Mouse (Mus musculus): Measurements from ENCODE around the gene Enthd1. TPM values are rescaled to one million over a fixed set of nuclear protein-coding genes. Genes with fewer than 3 reads are reported as not detected.

The Enthd1 gene
- polyA plus RNA-seq, 1 experiment from 2014 or later = not detected

GRCm38 (mm10) chr15:80485601-80486000, 79.4 kb downstream of the Enthd1 start:
- Histone ChIP-seq H3K27me3 (ENCODE audit: control insufficient read depth, insufficient read depth, low read depth, low read length) (no peaks in the 10 kb centered on the region), H3K9me3 (replicated peaks; ENCODE audit: control insufficient read depth, low read length, poor library complexity, severe bottlenecking) (no peaks in the 10 kb centered on the region), H3K4me1 (ENCODE audit: control insufficient read depth, insufficient read depth, low read length) (peaks cover 17% of the 10 kb centered on the region), H3K4me3 (ENCODE audit: low read depth, low read length) (no peak overlapping the region), H3K9ac (ENCODE audit: low read depth, low read length) (no peak overlapping the region), H3K36me3 (ENCODE audit: control insufficient read depth, insufficient read depth, low read length) (no peaks in the 10 kb centered on the region), H3K27ac (ENCODE audit: low read length) (no peak overlapping the region), H3K4me2 (ENCODE audit: low read length) (no peak overlapping the region)
- WGBS = 96% methylated on average over 1 of the region's 1 CpGs
- ATAC-seq = no peak

GRCm38 (mm10) chr15:80483041-80483705, 81.8 kb downstream of the Enthd1 start:
- H3K27me3 ChIP-seq (ENCODE audit: control insufficient read depth, insufficient read depth, low read depth, low read length) = no peaks in the 10 kb centered on the region
- H3K4me3 ChIP-seq (ENCODE audit: low read depth, low read length) = no peak overlapping the region
- no peak overlapping the region for H3K4me2 ChIP-seq (ENCODE audit: low read length)
- no peak overlapping the region for H3K27ac ChIP-seq (ENCODE audit: low read length)
- peaks cover 17% of the 10 kb centered on the region for H3K4me1 ChIP-seq (ENCODE audit: control insufficient read depth, insufficient read depth, low read length)
- H3K9ac ChIP-seq (ENCODE audit: low read depth, low read length) = no peak overlapping the region
- H3K36me3 ChIP-seq (ENCODE audit: control insufficient read depth, insufficient read depth, low read length) = no peaks in the 10 kb centered on the region
- no peaks in the 10 kb centered on the region for H3K9me3 ChIP-seq (replicated peaks; ENCODE audit: control insufficient read depth, low read length, poor library complexity, severe bottlenecking)
- ATAC-seq = no peak
- WGBS = 56% methylated on average over 9 of the region's 9 CpGs

- H3K36me3 ChIP-seq (ENCODE audit: control insufficient read depth, insufficient read depth, low read length) = no peaks in the 10 kb centered on the region
- H3K27ac ChIP-seq (ENCODE audit: low read length) = 0 out of 2 replicates have a peak overlapping the region, but pooled peaks have one; percentile 7
- peak; percentile 51; the same call in 1 of the 2 replicates for ATAC-seq
- H3K9me3 ChIP-seq (replicated peaks; ENCODE audit: control insufficient read depth, low read length, poor library complexity, severe bottlenecking) = no peaks in the 10 kb centered on the region
- no peak overlapping the region for H3K4me3 ChIP-seq (ENCODE audit: low read depth, low read length)
- H3K27me3 ChIP-seq (ENCODE audit: control insufficient read depth, insufficient read depth, low read depth, low read length) = no peaks in the 10 kb centered on the region
- peaks cover 15% of the 10 kb centered on the region for H3K4me1 ChIP-seq (ENCODE audit: control insufficient read depth, insufficient read depth, low read length)
- WGBS = 43% methylated on average over 8 of the region's 8 CpGs
- no peak overlapping the region for H3K4me2 ChIP-seq (ENCODE audit: low read length)
- H3K9ac ChIP-seq (ENCODE audit: low read depth, low read length) = no peak overlapping the region
Observed at GRCm38 (mm10) chr15:80482348-80482747, 82.6 kb downstream of the Enthd1 start.

- Histone ChIP-seq H3K27ac (ENCODE audit: low read length) (no peak overlapping the region), H3K4me3 (ENCODE audit: low read depth, low read length) (no peak overlapping the region), H3K9me3 (replicated peaks; ENCODE audit: control insufficient read depth, low read length, poor library complexity, severe bottlenecking) (no peaks in the 10 kb centered on the region), H3K27me3 (ENCODE audit: control insufficient read depth, insufficient read depth, low read depth, low read length) (no peaks in the 10 kb centered on the region), H3K36me3 (ENCODE audit: control insufficient read depth, insufficient read depth, low read length) (no peaks in the 10 kb centered on the region), H3K9ac (ENCODE audit: low read depth, low read length) (no peak overlapping the region), H3K4me2 (ENCODE audit: low read length) (no peak overlapping the region), H3K4me1 (ENCODE audit: control insufficient read depth, insufficient read depth, low read length) (no peaks in the 10 kb centered on the region)
- no peak for ATAC-seq
- 80% methylated on average over 6 of the region's 6 CpGs for WGBS
Observed at GRCm38 (mm10) chr15:80474429-80475002, 90.4 kb downstream of the Enthd1 start.

- Histone ChIP-seq H3K36me3 (ENCODE audit: control insufficient read depth, insufficient read depth, low read length) (no peaks in the 10 kb centered on the region), H3K4me1 (ENCODE audit: control insufficient read depth, insufficient read depth, low read length) (no peaks in the 10 kb centered on the region), H3K4me3 (ENCODE audit: low read depth, low read length) (no peak overlapping the region), H3K27me3 (ENCODE audit: control insufficient read depth, insufficient read depth, low read depth, low read length) (no peaks in the 10 kb centered on the region), H3K9ac (ENCODE audit: low read depth, low read length) (no peak overlapping the region), H3K4me2 (ENCODE audit: low read length) (no peak overlapping the region), H3K9me3 (replicated peaks; ENCODE audit: control insufficient read depth, low read length, poor library complexity, severe bottlenecking) (no peaks in the 10 kb centered on the region), H3K27ac (ENCODE audit: low read length) (no peak overlapping the region)
- no peak for ATAC-seq
- 87% methylated on average over 4 of the region's 4 CpGs for WGBS
Observed at GRCm38 (mm10) chr15:80467876-80468275, 97.1 kb downstream of the Enthd1 start.

GRCm38 (mm10) chr15:80462106-80462505, 102.8 kb downstream of the Enthd1 start:
- H3K27me3 ChIP-seq (ENCODE audit: control insufficient read depth, insufficient read depth, low read depth, low read length) = peaks cover 4% of the 10 kb centered on the region; the same call in 1 of the 2 replicates
- H3K4me1 ChIP-seq (ENCODE audit: control insufficient read depth, insufficient read depth, low read length) = peaks cover 8% of the 10 kb centered on the region; the same call in 1 of the 2 replicates
- H3K4me3 ChIP-seq (ENCODE audit: low read depth, low read length) = no peak overlapping the region
- H3K27ac ChIP-seq (ENCODE audit: low read length) = no peak overlapping the region
- H3K36me3 ChIP-seq (ENCODE audit: control insufficient read depth, insufficient read depth, low read length) = no peaks in the 10 kb centered on the region
- ATAC-seq = peak; percentile 23; the same call in 1 of the 2 replicates
- under 1% methylated on average over 9 of the region's 9 CpGs for WGBS
- no peak overlapping the region for H3K4me2 ChIP-seq (ENCODE audit: low read length)
- H3K9ac ChIP-seq (ENCODE audit: low read depth, low read length) = no peak overlapping the region
- H3K9me3 ChIP-seq (replicated peaks; ENCODE audit: control insufficient read depth, low read length, poor library complexity, severe bottlenecking) = no peaks in the 10 kb centered on the region

GRCm38 (mm10) chr15:80461446-80461845, 103.5 kb downstream of the Enthd1 start:
- H3K9me3 ChIP-seq (replicated peaks; ENCODE audit: control insufficient read depth, low read length, poor library complexity, severe bottlenecking) = no peaks in the 10 kb centered on the region
- H3K36me3 ChIP-seq (ENCODE audit: control insufficient read depth, insufficient read depth, low read length) = no peaks in the 10 kb centered on the region
- H3K27me3 ChIP-seq (ENCODE audit: control insufficient read depth, insufficient read depth, low read depth, low read length) = peaks cover 4% of the 10 kb centered on the region; the same call in 1 of the 2 replicates
- H3K4me2 ChIP-seq (ENCODE audit: low read length) = no peak overlapping the region
- no peak overlapping the region for H3K27ac ChIP-seq (ENCODE audit: low read length)
- no peak overlapping the region for H3K9ac ChIP-seq (ENCODE audit: low read depth, low read length)
- peaks cover 8% of the 10 kb centered on the region; the same call in 1 of the 2 replicates for H3K4me1 ChIP-seq (ENCODE audit: control insufficient read depth, insufficient read depth, low read length)
- H3K4me3 ChIP-seq (ENCODE audit: low read depth, low read length) = no peak overlapping the region
- ATAC-seq = no peak
- WGBS = 68% methylated on average over 2 of the region's 2 CpGs

- peaks cover 4% of the 10 kb centered on the region; the same call in 1 of the 2 replicates for H3K27me3 ChIP-seq (ENCODE audit: control insufficient read depth, insufficient read depth, low read depth, low read length)
- WGBS = 30% methylated on average over 9 of the region's 9 CpGs
- H3K27ac ChIP-seq (ENCODE audit: low read length) = 0 out of 2 replicates have a peak overlapping the region, but pooled peaks have one; percentile 33
- peak overlapping the region; percentile 23; the same call in 1 of the 2 replicates for H3K9ac ChIP-seq (ENCODE audit: low read depth, low read length)
- H3K4me2 ChIP-seq (ENCODE audit: low read length) = no peak overlapping the region
- H3K36me3 ChIP-seq (ENCODE audit: control insufficient read depth, insufficient read depth, low read length) = no peaks in the 10 kb centered on the region
- no peaks in the 10 kb centered on the region for H3K9me3 ChIP-seq (replicated peaks; ENCODE audit: control insufficient read depth, low read length, poor library complexity, severe bottlenecking)
- no peak for ATAC-seq
- H3K4me1 ChIP-seq (ENCODE audit: control insufficient read depth, insufficient read depth, low read length) = peaks cover 8% of the 10 kb centered on the region; the same call in 1 of the 2 replicates
- H3K4me3 ChIP-seq (ENCODE audit: low read depth, low read length) = no peak overlapping the region
Observed at GRCm38 (mm10) chr15:80460011-80460410, 104.9 kb downstream of the Enthd1 start.

GRCm38 (mm10) chr15:80457984-80458383, 107.0 kb downstream of the Enthd1 start:
- Histone ChIP-seq H3K4me1 (ENCODE audit: control insufficient read depth, insufficient read depth, low read length) (peaks cover 8% of the 10 kb centered on the region; the same call in 1 of the 2 replicates), H3K9ac (ENCODE audit: low read depth, low read length) (no peak overlapping the region), H3K9me3 (replicated peaks; ENCODE audit: control insufficient read depth, low read length, poor library complexity, severe bottlenecking) (no peaks in the 10 kb centered on the region), H3K27ac (ENCODE audit: low read length) (no peak overlapping the region), H3K27me3 (ENCODE audit: control insufficient read depth, insufficient read depth, low read depth, low read length) (peaks cover 4% of the 10 kb centered on the region; the same call in 1 of the 2 replicates), H3K36me3 (ENCODE audit: control insufficient read depth, insufficient read depth, low read length) (no peaks in the 10 kb centered on the region), H3K4me2 (ENCODE audit: low read length) (no peak overlapping the region), H3K4me3 (ENCODE audit: low read depth, low read length) (no peak overlapping the region)
- no peak for ATAC-seq
- WGBS = 95% methylated on average over 3 of the region's 3 CpGs
